Mouse (Mus musculus) hindbrain, embryonic 14.5 days (tissue): ENCODE results near the gene Fgf15. TPM values are rescaled to one million over a fixed set of nuclear protein-coding genes. Genes with fewer than 3 reads are reported as not detected.
A peak's percentile ranks its signal among the peaks of the same experiment; 100 is the strongest.
"Not testable (repeated sequence)": the region's sequence is repeated elsewhere in the genome, so short reads cannot be mapped to it uniquely, and the experiment has no call there.

ENCODE experiments used
- ATAC-seq: fragments of 200-750 bp; cut with Nextera tagmentation; 2 replicates; pipeline ENCODE4 v1.8.0; 2017; ENCODE audit warnings: moderate number of reproducible peaks, mild to moderate bottlenecking, moderate TSS enrichment, moderate library complexity; ENCODE audit not compliant: low FRiP score
- DNase-seq: peaks from one replicate; pipeline ENCODE4 v3.0.0-alpha.2; 2015; ENCODE audit warnings: low spot score
- H3K27ac ChIP-seq: fragments of 300-500 bp; sonication (generic); 2 replicates; pipeline ENCODE4 v1.5.1; 2014; ENCODE audit warnings: mild to moderate bottlenecking, moderate library complexity
- H3K27me3 ChIP-seq: fragments of 300-500 bp; sonication (generic); 2 replicates; pipeline ENCODE4 v1.6.1; 2014; ENCODE audit warnings: mild to moderate bottlenecking, low read length, mixed read lengths; ENCODE audit not compliant: control insufficient read depth, insufficient read depth
- H3K36me3 ChIP-seq: fragments of 300-500 bp; sonication (generic); replicated peaks from 2 replicates; pipeline ENCODE4 v1.6.1; 2014; ENCODE audit not compliant: control insufficient read depth, insufficient read depth
- H3K4me1 ChIP-seq: fragments of 300-500 bp; sonication (generic); replicated peaks from 2 replicates; pipeline ENCODE4 v1.6.1; 2014; ENCODE audit warnings: antibody characterized with exemption, low read length, mixed read lengths; ENCODE audit not compliant: control insufficient read depth, insufficient read depth
- H3K4me2 ChIP-seq: fragments of 300-500 bp; sonication (generic); replicated peaks from 2 replicates; pipeline ENCODE4 v1.6.1; 2014; ENCODE audit warnings: mild to moderate bottlenecking, moderate library complexity
- H3K4me3 ChIP-seq: fragments of 300-500 bp; sonication (generic); replicated peaks from 2 replicates; pipeline ENCODE4 v1.5.1; 2014; ENCODE audit warnings: mild to moderate bottlenecking, low read length
- H3K9ac ChIP-seq: fragments of 300-500 bp; sonication (generic); 2 replicates; pipeline ENCODE4 v1.6.1; 2014
- H3K9me3 ChIP-seq: fragments of 300-500 bp; sonication (generic); 2 replicates; pipeline ENCODE4 v1.6.1; 2016; ENCODE audit warnings: low read length; ENCODE audit not compliant: control insufficient read depth
- WGBS: fragments of 180-500 bp; shearing (Covaris S2); extraction: QIAGEN DNeasy Blood & Tissue Kit; methylation state at CpG from one replicate; pipeline ENCODE4 v1.1.7; 2014; 5-methylcytosine and 5-hydroxymethylcytosine counted together
- polyA plus RNA-seq: library from polyadenylated mRNA; unstranded; fragments of >200 nt; fragmentation: Nextera tagmentation; extraction: Ambion mirVana; gene quantifications from 2 replicates; pipeline ENCODE4 v1.2.1, GENCODE M21; 2014

The Fgf15 gene
- polyA plus RNA-seq, 1 experiment from 2014 or later = 13.7 TPM

DNA sequence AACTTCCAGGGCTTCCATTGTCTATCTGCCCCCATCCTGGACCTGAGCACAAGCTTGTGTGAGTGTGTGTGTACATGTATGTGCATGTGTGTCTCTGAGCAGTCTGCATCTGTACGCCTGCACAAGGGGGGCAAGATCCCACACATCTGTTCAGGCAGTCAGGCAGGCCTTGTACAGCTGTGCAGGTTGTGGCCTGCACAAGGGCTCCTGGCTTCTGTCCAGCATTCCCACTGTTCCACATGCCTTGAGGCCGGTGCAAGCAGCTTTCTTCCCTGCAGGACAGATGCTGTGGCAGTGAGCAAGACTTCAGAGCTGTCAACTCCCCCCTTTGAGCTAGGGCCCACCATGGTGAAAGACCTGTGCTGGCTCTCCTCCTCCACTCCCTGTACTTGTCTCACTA is 13.2 kb upstream of the Fgf15 start:
- no peak overlapping the region for H3K9ac ChIP-seq
- H3K27ac ChIP-seq = no peak overlapping the region
- no peaks in the 10 kb centered on the region for H3K9me3 ChIP-seq
- H3K4me1 ChIP-seq = no peaks in the 10 kb centered on the region
- no peak overlapping the region for H3K4me2 ChIP-seq
- WGBS = 53% methylated on average over 2 of the region's 2 CpGs
- ATAC-seq = no peak
- no peak for DNase-seq
- no peak overlapping the region for H3K4me3 ChIP-seq
- no peaks in the 10 kb centered on the region for H3K27me3 ChIP-seq
- H3K36me3 ChIP-seq = no peaks in the 10 kb centered on the region

DNA sequence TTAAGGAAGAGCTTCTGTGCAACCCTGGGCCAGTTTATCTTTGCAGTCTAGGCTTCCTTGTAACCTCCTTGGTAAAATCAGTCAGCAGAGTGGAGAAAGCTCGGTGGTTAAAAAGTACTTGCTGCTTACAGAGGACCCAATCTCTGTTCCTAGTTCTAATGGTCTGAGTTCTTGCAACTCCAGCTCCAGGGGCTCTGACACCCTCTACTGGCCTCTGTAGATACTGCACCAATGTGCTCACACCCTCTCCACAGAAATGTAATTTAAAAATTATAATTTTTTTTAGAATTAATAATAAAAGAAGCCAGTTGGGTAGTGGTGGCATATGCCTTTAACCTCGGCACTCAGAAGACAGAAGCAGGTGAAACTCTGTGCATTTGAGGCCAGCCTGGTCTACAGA is 8.7 kb upstream of the Fgf15 start:
- no peaks in the 10 kb centered on the region for H3K36me3 ChIP-seq
- H3K9me3 ChIP-seq = no peaks in the 10 kb centered on the region
- H3K27me3 ChIP-seq = no peaks in the 10 kb centered on the region
- no peak for DNase-seq
- ATAC-seq = no peak
- no peaks in the 10 kb centered on the region for H3K4me1 ChIP-seq
- H3K9ac ChIP-seq = no peak overlapping the region
- H3K4me3 ChIP-seq = no peak overlapping the region
- 79% methylated on average over 2 of the region's 2 CpGs for WGBS
- no peak overlapping the region for H3K27ac ChIP-seq
- no peak overlapping the region for H3K4me2 ChIP-seq

DNA sequence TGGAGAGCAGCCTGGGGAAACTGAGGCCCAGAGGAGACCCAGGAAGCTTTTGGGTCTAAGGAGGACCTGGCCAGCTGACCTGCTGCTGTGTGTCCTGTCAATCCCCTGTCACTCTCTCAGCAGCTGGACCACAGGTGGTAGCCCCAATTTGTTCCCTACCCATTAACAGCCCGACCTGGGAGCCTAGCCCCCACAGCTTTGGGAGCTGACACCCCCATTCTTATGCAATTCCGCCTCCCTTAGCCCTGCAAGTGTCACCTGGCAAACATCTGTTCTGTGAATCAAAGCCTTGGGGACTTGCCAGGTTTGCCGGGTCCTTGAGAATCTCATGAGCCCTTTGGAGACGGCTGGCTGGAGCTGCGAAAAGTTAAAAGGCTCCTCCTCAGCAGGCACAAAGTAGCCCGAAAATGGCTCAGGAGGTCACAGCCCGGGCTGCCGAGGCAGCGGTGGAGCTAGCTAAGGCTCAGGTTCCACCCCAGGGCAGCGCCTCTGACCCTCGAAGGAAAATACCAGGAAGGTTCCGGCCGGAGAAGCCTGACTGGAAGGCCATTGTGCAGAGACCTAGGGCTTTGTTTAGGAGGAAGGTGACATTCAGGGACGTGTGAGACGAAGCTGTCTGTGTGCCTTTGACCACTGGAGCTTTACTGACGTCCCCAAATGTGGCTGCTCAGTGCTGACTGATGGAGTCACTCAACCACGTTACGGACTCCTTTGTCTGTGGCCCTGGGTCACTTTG is 7.6 kb upstream of the Fgf15 start:
- 7% methylated on average over 18 of the region's 18 CpGs for WGBS
- Histone ChIP-seq H3K36me3 (no peaks in the 10 kb centered on the region), H3K9me3 (no peaks in the 10 kb centered on the region), H3K4me3 (no peak overlapping the region), H3K27me3 (no peaks in the 10 kb centered on the region), H3K4me2 (no peak overlapping the region), H3K27ac (no peak overlapping the region), H3K9ac (no peak overlapping the region), H3K4me1 (no peaks in the 10 kb centered on the region)
- no peak for ATAC-seq
- no peak for DNase-seq

DNA sequence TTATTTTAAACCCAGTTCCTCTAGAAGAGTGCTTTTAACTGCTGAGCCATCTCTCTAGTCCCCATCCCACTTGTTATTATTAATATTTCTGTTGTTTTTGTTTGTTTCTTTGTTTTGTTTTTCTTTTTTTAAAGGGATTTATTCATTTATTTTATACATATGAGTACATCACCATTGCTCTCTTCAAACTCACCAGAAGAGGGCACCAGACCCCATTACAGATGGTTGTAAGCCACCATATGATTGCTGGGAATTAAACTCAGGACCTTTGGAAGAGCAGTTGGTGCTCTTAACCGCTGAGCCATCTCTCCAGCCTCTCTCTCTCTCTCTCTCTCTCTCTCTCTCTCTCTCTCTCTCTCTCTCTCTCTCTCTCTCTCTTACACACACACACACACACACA is 5.7 kb upstream of the Fgf15 start:
- not testable (repeated sequence) for H3K36me3 ChIP-seq, H3K4me3 ChIP-seq, H3K9me3 ChIP-seq, DNase-seq, ATAC-seq, H3K4me2 ChIP-seq, H3K27ac ChIP-seq, H3K9ac ChIP-seq
- H3K27me3 ChIP-seq = peaks cover 12% of the 10 kb centered on the region; the same call in 1 of the 2 replicates
- 100% methylated on average over 1 of the region's 1 CpGs for WGBS
- 0 out of 2 replicates have a peak, but pooled peaks cover 11% of the 10 kb centered on the region for H3K4me1 ChIP-seq

DNA sequence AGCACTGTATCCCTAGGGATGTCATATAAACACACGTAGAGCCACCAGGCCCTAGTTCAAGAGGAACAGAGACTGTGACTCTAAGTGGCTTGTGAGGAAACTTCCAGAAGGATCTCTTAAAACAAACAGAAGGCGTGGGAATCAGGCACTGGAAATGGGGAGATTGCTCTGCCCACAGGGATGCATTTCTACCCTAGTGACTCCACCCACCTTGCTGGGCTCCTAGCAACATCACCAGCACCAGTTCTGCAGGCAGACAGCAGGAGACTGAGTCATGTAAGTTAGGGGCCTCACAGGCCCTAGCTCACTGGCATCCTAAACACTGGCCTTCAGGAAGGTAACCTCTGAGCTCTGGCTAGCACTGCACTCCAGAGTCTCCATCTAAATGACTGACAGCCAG is 4.5 kb upstream of the Fgf15 start:
- no peak overlapping the region for H3K9ac ChIP-seq
- H3K36me3 ChIP-seq = no peaks in the 10 kb centered on the region
- no peak overlapping the region for H3K4me3 ChIP-seq
- no peak for DNase-seq
- no peak overlapping the region for H3K4me2 ChIP-seq
- no peak overlapping the region for H3K27ac ChIP-seq
- H3K27me3 ChIP-seq = peaks cover 23% of the 10 kb centered on the region
- 73% methylated on average over 2 of the region's 2 CpGs for WGBS
- peaks cover 20% of the 10 kb centered on the region for H3K4me1 ChIP-seq
- no peaks in the 10 kb centered on the region for H3K9me3 ChIP-seq
- no peak for ATAC-seq

DNA sequence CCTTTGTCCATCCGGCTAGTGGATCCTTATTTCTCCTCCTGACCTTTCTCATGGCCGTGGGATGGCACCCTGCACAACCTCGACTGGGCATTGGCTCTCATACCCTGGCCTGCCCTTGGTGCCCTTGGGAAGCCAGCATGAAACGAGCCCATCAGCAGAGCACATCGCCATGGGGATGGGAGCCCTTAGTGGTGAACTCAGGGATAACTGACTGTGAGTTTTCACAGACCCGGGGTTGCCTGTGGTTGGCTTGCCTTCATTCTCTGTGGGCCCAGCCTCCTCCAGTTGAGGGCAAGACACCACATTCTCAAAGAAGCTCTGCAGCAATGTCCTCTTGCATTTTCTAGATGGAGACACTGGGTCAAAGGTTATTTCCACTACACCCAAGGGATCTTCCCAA is 4.0 kb upstream of the Fgf15 start:
- 41% methylated on average over 6 of the region's 6 CpGs for WGBS

DNA sequence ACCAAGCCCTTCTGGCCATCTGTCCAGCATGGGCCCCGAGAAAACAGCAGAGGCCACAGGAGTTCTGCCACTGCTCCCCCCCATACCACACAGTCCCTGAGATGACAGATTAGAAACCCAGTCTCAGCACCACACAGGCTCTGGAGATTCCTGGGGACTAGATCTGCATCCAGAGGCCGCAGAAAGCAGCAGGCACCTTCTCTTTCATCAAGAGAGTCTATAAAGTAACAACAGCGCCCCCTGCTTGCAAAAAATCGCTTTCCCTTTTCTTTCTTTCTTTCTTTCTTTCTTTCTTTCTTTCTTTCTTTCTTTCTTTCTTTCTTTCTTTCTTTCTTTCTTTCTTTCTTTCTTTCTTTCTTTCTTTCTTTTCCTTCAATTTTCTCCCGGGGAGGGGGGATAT is 2.1 kb upstream of the Fgf15 start:
- peaks cover 37% of the 10 kb centered on the region for H3K27me3 ChIP-seq
- WGBS = 3% methylated on average over 5 of the region's 5 CpGs
- no peaks in the 10 kb centered on the region for H3K9me3 ChIP-seq
- H3K9ac ChIP-seq = no peak overlapping the region
- peaks cover 20% of the 10 kb centered on the region for H3K4me1 ChIP-seq
- ATAC-seq = no peak
- no peak overlapping the region for H3K27ac ChIP-seq
- H3K36me3 ChIP-seq = no peaks in the 10 kb centered on the region
- H3K4me2 ChIP-seq = no peak overlapping the region
- H3K4me3 ChIP-seq = no peak overlapping the region
- DNase-seq = peak; percentile 71

More for the DNA sequence above, 4.0 kb upstream of the Fgf15 start:
- H3K4me2 ChIP-seq = no peak overlapping the region
- ATAC-seq (no peak), DNase-seq (no peak)
- no peaks in the 10 kb centered on the region for H3K9me3 ChIP-seq
- H3K4me1 ChIP-seq = peaks cover 20% of the 10 kb centered on the region
- peaks cover 23% of the 10 kb centered on the region for H3K27me3 ChIP-seq
- H3K4me3 ChIP-seq = no peak overlapping the region
- H3K9ac ChIP-seq = no peak overlapping the region
- no peak overlapping the region for H3K27ac ChIP-seq
- H3K36me3 ChIP-seq = no peaks in the 10 kb centered on the region

DNA sequence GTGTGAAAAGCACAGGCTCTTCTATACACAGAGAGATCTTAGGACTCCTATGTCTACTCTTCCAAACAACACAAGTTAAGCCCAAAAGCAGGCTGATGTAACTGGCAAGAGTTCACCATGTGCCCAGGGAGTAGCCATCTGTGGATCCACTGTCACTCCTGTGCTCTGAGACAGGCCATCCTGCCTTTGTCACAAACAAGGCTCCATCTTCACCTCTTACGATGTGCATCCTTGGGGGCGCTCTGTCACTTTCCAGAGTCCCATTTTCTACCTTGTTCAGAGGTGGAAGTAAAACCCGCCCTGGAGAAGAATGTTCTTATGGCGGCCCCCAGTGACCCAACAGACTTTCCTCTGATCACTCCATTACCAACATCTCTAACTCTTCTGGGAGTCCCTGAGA is 1.6 kb upstream of the Fgf15 start:
- WGBS = 2% methylated on average over 4 of the region's 4 CpGs
- peaks cover 39% of the 10 kb centered on the region for H3K27me3 ChIP-seq
- H3K4me3 ChIP-seq = peak overlapping the region; percentile 40
- H3K27ac ChIP-seq = peak overlapping the region; percentile 2; the same call in 1 of the 2 replicates
- peak overlapping the region; percentile 65 for H3K4me2 ChIP-seq
- no peaks in the 10 kb centered on the region for H3K36me3 ChIP-seq
- DNase-seq (peak; percentile 32), ATAC-seq (no peak)
- H3K9ac ChIP-seq = peak overlapping the region; percentile 41; the same call in 1 of the 2 replicates
- no peaks in the 10 kb centered on the region for H3K9me3 ChIP-seq
- peaks cover 20% of the 10 kb centered on the region for H3K4me1 ChIP-seq

DNA sequence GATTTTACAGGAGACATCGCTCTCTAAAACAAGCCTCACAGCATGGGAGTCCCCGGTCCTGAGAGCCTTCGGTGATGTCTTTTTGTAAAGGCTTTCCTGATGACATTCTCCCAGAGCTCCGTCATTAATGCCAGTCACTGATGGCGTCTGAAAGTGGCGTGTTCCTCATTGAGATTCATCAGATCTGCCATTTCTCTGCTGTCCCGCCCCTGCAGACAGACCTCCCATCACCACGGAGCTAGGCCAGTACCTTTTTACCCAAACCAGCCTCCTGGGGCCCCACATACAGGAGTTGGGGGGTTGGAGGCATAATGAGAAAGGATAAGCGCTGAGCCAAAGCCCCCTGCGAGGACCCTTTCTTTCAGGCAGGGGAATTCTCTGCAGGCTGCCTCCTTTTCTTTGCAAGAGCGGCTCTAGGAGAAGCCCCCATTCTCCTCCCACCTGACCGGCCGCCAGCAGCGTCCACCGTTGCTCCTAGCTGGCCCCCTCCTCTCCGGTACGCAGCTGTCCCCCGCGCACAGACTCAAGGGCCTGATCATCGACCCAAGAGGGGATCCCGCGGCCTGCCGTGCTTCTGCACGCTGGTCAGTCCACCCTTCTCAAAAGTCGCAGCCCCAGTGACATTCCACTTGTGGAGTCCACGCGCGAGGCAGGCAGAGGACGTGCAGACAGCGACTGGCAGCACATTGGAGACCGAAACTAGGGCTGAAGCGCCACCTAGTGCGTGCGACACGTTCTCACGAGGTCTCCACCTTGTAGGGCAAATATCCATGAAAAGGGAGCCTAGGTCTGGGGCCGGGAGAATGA is 823 bp upstream of the Fgf15 start:
- Histone ChIP-seq H3K36me3 (no peaks in the 10 kb centered on the region), H3K4me1 (peaks cover 20% of the 10 kb centered on the region), H3K27me3 (peaks cover 39% of the 10 kb centered on the region), H3K4me2 (peak overlapping the region; percentile 65), H3K9me3 (no peaks in the 10 kb centered on the region), H3K9ac (peak overlapping the region; percentile 41), H3K27ac (peak overlapping the region; percentile 52), H3K4me3 (peak overlapping the region; percentile 40)
- peak; percentile 81 for DNase-seq
- under 1% methylated on average over 37 of the region's 37 CpGs for WGBS
- peak; percentile 77 for ATAC-seq
